Mouse (Mus musculus): ENCODE results near the gene Twf1. TPM values are rescaled to one million over a fixed set of nuclear protein-coding genes. Genes with fewer than 3 reads are reported as not detected.

Gene Twf1
- 95.7 and 97.7 TPM in 2 replicates for polyA plus RNA-seq (2016; fragmentation: Nextera tagmentation; extraction: Ambion mirVana)

DNA sequence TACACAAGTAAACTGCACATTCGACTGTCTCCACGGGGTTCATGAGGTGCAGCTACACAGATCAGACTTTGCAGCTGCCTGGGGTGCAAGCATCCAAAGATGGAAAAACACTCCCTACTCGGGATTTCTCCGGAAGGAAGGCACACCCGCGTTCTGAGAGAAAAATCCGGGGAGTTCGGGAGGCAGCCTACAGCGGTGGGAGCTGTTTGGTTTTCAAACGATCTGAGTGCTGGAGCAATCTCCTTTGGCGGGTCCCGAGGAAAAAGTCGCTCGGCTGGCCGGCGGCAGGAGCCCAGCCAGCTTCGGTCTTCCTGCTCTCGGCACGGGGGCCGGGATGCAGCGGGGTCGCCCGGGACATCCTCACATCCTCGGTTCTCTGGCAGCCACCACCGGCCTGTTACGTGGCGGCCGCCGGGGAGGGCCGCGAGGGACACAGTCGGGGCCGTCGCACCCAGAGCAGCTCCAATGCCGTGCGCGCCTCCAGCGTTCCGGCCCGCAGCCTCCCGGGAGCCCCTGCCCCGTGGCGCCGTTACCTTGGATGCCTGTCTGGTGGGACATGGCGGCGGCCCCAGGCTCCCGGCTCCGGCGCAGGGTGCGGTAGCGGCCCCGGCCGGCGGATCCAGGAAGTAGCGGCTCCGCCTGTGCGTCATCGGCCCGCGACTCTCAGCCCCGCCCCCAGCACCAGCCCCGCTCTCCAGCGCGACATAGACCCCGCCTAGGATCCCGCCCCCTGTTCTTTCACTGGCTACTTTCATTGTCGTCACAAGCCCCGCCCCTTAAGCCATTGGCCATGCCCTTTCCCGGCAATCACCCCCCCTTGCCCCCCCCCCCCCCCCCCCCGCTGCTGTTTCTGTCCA lies at the start of gene Twf1:
Gene Twf1 (minus strand): TSS at position 671 of the 857 bp plus-strand sequence.
- no peak within 1 kb of the TSS; the same call in 1 of the 2 replicates for H3K27ac ChIP-seq
- peak within 1 kb of the TSS; percentile 83 for H3K4me2 ChIP-seq (replicated peaks)
- peaks cover 5% of the 10 kb centered on the region; the same call in 1 of the 2 replicates for H3K4me1 ChIP-seq
- H3K36me3 ChIP-seq = peaks cover 13% of the 10 kb centered on the region
- WGBS = under 1% methylated on average over 68 of the region's 70 CpGs
- peak; percentile 99 for ATAC-seq (ENCODE audit: low FRiP score, low read depth)
- H3K4me3 ChIP-seq = peak within 1 kb of the TSS; percentile 87
- H3K9me3 ChIP-seq = no peaks in the 10 kb centered on the region
- peak within 1 kb of the TSS; percentile 90 for H3K9ac ChIP-seq
- H3K27me3 ChIP-seq (replicated peaks) = no peaks in the 10 kb centered on the region

DNA sequence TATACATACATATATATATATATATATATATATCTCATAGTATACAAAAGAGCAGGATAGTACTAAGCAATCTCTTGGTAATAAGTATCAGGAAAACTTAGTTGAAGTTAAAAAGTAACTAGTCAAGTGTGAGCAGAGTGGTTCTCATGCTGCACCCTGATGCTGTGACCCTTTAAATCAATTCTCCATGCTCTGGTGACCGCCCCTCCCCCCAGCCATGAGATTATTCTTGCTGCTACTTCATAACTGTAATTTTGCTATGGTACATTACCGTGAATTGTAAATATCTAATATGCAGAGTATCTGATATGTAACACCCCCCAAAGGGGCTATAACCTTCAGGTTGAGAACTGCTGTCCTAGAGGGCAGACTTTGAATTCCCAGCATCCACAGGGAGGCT lies 49.4 kb upstream of the Twf1 start:
- no peak overlapping the region for H3K9ac ChIP-seq
- no peak for ATAC-seq (ENCODE audit: low FRiP score, low read depth)
- no peak overlapping the region for H3K27ac ChIP-seq
- no peaks in the 10 kb centered on the region for H3K4me1 ChIP-seq
- WGBS = 79% methylated on average over 2 of the region's 2 CpGs
- no peak overlapping the region for H3K4me2 ChIP-seq (replicated peaks)
- no peaks in the 10 kb centered on the region for H3K9me3 ChIP-seq
- no peaks in the 10 kb centered on the region for H3K27me3 ChIP-seq (replicated peaks)
- no peaks in the 10 kb centered on the region for H3K36me3 ChIP-seq
- no peak overlapping the region for H3K4me3 ChIP-seq

DNA sequence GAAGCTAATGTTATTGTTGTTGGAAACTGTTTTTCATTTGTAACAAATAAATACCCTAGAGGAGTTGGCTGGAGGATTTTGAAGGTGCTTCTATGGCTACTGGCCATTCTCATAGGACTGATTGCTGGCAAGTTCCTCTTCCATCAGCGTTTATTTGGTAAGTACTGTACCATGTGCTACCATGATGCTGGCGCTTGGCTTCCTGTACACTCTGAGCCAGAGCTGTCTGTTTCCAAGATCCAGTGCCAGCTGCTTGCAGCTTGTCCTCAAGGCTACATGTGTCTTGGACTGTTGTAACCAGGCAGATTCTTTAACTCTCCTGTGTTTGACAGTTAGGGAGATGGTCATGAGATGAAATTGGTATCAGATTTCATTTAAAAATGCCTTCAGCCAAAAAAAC lies 48.5 kb upstream of the Twf1 start:
- Histone ChIP-seq H3K36me3 (no peaks in the 10 kb centered on the region), H3K4me1 (no peaks in the 10 kb centered on the region), H3K4me2 (replicated peaks) (no peak overlapping the region), H3K4me3 (no peak overlapping the region), H3K27ac (no peak overlapping the region), H3K27me3 (replicated peaks) (no peaks in the 10 kb centered on the region), H3K9me3 (no peaks in the 10 kb centered on the region), H3K9ac (no peak overlapping the region)
- WGBS = 90% methylated on average over 2 of the region's 2 CpGs
- no peak for ATAC-seq (ENCODE audit: low FRiP score, low read depth)

DNA sequence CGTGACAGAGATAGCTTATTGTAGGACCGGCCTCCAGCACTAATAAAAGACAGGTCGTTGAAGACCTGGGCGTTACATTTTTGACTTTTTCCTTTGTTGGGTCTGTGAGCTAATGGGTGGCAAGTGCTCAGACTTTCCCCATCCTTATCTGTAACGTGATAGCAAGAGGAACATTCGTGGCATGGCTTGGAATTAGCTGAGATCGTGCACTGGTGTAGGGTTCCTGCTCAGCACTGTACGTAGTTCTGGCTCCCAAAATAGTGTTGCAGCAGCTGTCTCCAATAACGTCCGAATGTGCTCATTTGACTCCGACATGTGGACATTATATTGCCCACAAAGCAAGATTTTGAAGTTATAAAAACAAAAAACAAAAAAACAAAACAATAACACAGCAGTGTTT lies 44.8 kb upstream of the Twf1 start:
- Histone ChIP-seq H3K9me3 (no peaks in the 10 kb centered on the region), H3K4me1 (no peaks in the 10 kb centered on the region), H3K27me3 (replicated peaks) (no peaks in the 10 kb centered on the region), H3K4me2 (replicated peaks) (no peak overlapping the region), H3K27ac (no peak overlapping the region), H3K36me3 (no peaks in the 10 kb centered on the region), H3K9ac (no peak overlapping the region), H3K4me3 (no peak overlapping the region)
- WGBS = 78% methylated on average over 11 of the region's 11 CpGs
- ATAC-seq (ENCODE audit: low FRiP score, low read depth) = no peak

DNA sequence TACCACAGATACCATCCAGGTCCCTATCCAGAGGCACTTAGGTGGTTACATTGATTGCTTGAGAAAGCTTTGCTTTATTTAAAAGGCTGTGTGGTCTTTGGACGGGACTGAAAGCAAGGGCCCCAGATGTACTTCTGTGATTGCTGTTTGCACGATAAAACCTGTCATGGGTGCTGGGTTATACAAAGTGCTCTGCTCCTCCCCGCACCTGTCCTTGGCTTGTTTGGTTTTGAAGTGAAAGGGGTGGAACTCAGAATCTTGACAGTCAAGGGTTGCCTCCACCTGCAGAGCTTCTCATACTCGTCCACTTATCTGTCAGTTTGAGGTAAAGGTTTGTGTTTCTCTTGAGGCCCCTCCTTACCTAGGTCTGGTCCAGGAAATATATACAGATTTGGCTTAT lies 40.9 kb upstream of the Twf1 start:
- 82% methylated on average over 4 of the region's 4 CpGs for WGBS
- H3K36me3 ChIP-seq = no peaks in the 10 kb centered on the region
- no peaks in the 10 kb centered on the region for H3K4me1 ChIP-seq
- peaks cover 5% of the 10 kb centered on the region; the same call in 1 of the 2 replicates for H3K27me3 ChIP-seq (replicated peaks)
- no peak for ATAC-seq (ENCODE audit: low FRiP score, low read depth)
- no peaks in the 10 kb centered on the region for H3K9me3 ChIP-seq
- no peak overlapping the region for H3K4me2 ChIP-seq (replicated peaks)
- no peak overlapping the region for H3K27ac ChIP-seq
- no peak overlapping the region for H3K4me3 ChIP-seq
- H3K9ac ChIP-seq = no peak overlapping the region

DNA sequence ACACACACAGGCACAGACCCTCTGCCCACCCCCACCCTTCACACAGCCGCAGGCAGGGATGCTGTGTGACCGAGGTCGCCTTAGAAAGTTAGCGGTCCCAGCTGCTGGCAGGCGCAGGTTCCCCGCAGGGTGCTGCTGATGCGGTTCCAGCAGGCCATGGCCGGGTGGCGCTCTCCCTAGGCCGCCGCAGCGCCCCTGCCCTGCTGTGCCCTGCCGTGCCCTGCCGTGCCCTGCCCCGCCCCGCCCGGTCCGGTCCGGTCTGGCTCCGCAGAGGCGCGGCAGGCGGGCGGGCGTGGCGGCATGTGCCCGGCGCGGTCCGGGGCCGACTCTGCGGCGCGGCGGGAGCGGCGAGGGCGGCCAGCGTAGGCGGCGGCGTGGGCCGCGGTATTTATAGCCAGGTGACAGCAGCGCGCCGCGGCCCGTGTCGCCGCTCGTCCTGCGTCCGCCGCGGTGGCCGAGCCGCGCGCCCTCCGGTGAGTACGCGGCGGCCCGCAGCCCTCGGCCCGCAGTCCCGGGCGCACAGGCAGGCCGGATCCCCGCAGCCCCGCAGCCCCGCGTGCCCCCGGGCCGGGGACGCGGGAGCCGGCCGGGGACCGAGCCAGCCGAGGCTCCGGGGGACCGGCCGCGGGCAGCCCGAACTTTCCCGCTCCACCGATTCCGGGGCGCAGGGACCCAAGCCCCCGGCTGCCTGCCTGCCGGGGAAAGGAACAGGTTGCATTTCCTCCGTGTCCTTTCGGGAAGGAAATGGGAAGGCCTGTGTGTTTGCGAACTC lies 39.3 kb upstream of the Twf1 start, which contains the start of gene Tmem117:
Gene Tmem117 (plus strand): TSS at position 403 of the 772 bp plus-strand sequence.
- WGBS = under 1% methylated on average over 79 of the region's 96 CpGs
- Histone ChIP-seq H3K4me2 (replicated peaks) (peak within 1 kb of the TSS; percentile 95), H3K27me3 (replicated peaks) (peaks cover 5% of the 10 kb centered on the region; the same call in 1 of the 2 replicates), H3K27ac (no peak within 1 kb of the TSS), H3K9ac (peak within 1 kb of the TSS; percentile 86), H3K4me3 (peak within 1 kb of the TSS; percentile 81), H3K36me3 (no peaks in the 10 kb centered on the region), H3K4me1 (no peaks in the 10 kb centered on the region), H3K9me3 (no peaks in the 10 kb centered on the region)
- ATAC-seq (ENCODE audit: low FRiP score, low read depth) = peak; percentile 89

DNA sequence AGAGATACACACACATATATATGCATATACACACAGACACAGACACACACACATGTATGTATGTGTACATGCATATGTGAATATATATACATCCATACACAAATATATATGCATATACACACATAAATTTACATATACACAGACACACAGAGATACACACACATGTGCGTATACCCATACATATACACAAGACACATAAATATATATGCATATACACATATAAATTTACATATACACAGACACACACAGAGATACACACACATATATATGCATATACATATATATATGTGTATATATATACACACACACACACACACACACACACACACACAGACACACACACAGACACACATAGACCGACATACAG lies 38.8 kb upstream of the Twf1 start:
- H3K36me3 ChIP-seq = no peaks in the 10 kb centered on the region
- peak overlapping the region; percentile 81 for H3K4me3 ChIP-seq
- ATAC-seq (ENCODE audit: low FRiP score, low read depth) = 0 out of 2 replicates have a peak, but pooled peaks have one; percentile 10
- peaks cover 5% of the 10 kb centered on the region; the same call in 1 of the 2 replicates for H3K27me3 ChIP-seq (replicated peaks)
- WGBS = 52% methylated on average over 2 of the region's 2 CpGs
- H3K27ac ChIP-seq = no peak overlapping the region
- H3K9ac ChIP-seq = peak overlapping the region; percentile 86
- no peaks in the 10 kb centered on the region for H3K4me1 ChIP-seq
- no peaks in the 10 kb centered on the region for H3K9me3 ChIP-seq
- peak overlapping the region; percentile 95 for H3K4me2 ChIP-seq (replicated peaks)

DNA sequence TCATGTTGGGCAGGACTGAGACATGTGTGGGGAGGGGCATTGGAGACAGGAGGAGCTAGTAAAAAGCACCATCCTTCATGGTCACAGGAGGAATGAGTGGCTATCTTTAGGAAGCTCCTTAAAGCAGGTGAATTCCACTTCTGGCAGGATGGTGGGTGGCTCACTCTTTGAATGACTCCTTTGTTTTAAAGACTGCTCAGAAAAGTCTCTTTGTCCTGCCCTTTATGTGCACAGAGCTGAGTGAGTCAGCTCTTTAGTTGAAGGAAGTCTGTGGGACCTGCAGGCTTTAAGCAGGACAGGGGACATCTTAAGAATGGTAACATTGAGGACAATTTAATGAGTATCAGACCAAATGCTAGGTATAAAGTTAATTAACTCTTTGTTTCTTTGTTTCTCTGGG lies 31.2 kb upstream of the Twf1 start:
- no peak overlapping the region for H3K4me2 ChIP-seq (replicated peaks)
- H3K9ac ChIP-seq = no peak overlapping the region
- ATAC-seq (ENCODE audit: low FRiP score, low read depth) = no peak
- no peak overlapping the region for H3K27ac ChIP-seq
- no peaks in the 10 kb centered on the region for H3K27me3 ChIP-seq (replicated peaks)
- H3K36me3 ChIP-seq = no peaks in the 10 kb centered on the region
- H3K4me1 ChIP-seq = no peaks in the 10 kb centered on the region
- H3K9me3 ChIP-seq = no peaks in the 10 kb centered on the region
- no peak overlapping the region for H3K4me3 ChIP-seq

DNA sequence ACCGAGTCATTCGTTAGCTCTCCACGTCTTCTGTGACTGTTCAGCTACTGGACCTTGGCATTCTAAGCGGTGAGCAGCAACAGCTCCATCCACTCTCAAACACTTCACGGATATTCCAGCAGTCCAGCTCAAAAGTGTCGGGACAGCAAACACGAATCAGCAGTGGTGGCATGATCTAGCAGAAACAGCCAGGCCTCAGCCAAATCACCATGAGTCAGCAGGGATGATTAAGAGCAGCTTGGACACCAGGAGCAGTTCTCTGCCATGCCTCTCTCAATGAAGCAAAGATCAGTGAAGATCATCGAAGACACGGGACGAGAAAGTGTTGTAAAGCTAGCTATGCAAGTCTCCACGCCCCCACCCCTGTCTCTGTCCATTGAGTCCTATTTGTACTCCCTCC lies 26.3 kb upstream of the Twf1 start:
- Histone ChIP-seq H3K9ac (no peak overlapping the region), H3K27ac (no peak overlapping the region), H3K36me3 (no peaks in the 10 kb centered on the region), H3K4me2 (replicated peaks) (no peak overlapping the region), H3K4me1 (no peaks in the 10 kb centered on the region), H3K27me3 (replicated peaks) (no peaks in the 10 kb centered on the region), H3K9me3 (no peaks in the 10 kb centered on the region), H3K4me3 (no peak overlapping the region)
- 92% methylated on average over 11 of the region's 11 CpGs for WGBS
- ATAC-seq (ENCODE audit: low FRiP score, low read depth) = no peak

DNA sequence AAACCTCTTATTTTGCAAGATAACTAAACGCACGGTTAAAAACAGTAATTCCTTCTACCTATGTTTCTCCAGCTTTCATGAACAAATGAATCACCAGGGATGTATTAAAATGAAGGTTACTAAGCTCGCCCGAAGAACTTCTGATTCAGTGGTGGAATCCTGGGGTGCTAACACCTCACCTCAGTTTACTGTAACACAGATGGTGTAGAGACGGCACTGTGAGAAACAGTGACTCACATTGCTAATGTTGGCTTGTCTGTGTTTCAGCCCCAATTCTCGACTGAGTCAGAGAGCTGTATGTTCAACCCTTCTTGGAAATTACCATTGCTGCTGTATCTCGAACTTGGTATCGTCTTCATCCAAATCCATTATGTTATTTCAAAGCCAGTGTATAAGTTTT lies 18.1 kb upstream of the Twf1 start:
- whole genome bisulfite sequencing = 91% methylated on average over 8 of the region's 8 CpGs
- Histone ChIP-seq H3K9ac (no peak overlapping the region), H3K9me3 (no peaks in the 10 kb centered on the region), H3K4me3 (no peak overlapping the region), H3K27me3 (replicated peaks) (no peaks in the 10 kb centered on the region), H3K36me3 (no peaks in the 10 kb centered on the region), H3K27ac (no peak overlapping the region), H3K4me1 (no peaks in the 10 kb centered on the region), H3K4me2 (replicated peaks) (no peak overlapping the region)
- ATAC-seq (ENCODE audit: low FRiP score, low read depth) = no peak

DNA sequence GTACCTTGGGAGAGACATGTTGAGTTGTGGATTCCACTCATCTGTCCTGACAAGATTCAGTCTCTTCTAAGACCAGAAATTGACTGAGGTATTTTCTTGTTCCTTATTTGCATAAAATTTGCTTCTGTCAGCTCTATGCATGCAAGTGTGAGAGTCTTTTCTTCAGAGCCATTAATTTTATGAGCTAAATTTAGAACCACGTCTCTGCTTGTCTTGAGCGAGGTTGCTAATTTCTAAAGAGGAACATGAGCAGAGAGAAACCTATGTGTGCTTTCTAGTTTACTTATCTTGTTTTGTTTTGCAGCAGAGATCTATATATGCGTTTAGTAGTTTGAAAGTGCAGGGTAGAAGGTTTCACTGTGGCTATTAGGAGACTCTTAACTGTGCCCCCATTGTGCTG lies 12.8 kb upstream of the Twf1 start:
- Histone ChIP-seq H3K27me3 (replicated peaks) (no peaks in the 10 kb centered on the region), H3K4me3 (no peak overlapping the region), H3K9ac (no peak overlapping the region), H3K4me2 (replicated peaks) (no peak overlapping the region), H3K9me3 (no peaks in the 10 kb centered on the region), H3K4me1 (no peaks in the 10 kb centered on the region), H3K36me3 (no peaks in the 10 kb centered on the region), H3K27ac (no peak overlapping the region)
- no peak for ATAC-seq (ENCODE audit: low FRiP score, low read depth)
- WGBS = 72% methylated on average over 3 of the region's 3 CpGs

DNA sequence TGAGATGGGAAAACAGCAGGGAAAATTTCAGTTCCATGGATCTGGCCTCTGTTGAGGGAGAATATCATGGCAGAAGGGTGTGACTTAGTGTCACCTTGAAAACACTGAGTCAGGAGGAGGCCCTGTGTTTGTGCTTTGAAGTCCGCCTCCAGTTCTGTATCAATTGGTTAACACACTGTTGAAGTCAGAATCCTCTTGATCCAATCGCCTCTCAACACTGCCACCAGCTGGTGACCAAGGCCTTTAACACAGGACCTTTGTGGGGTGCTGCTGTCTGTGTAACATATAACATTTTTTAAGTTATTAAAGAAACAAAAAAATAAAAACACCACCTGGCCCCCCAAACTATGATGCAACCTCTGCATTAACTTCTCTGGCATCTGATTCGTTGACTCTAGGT lies 11.7 kb upstream of the Twf1 start:
- 29% methylated on average over 3 of the region's 3 CpGs for WGBS
- Histone ChIP-seq H3K9ac (no peak overlapping the region), H3K4me3 (no peak overlapping the region), H3K9me3 (no peaks in the 10 kb centered on the region), H3K4me1 (no peaks in the 10 kb centered on the region), H3K27ac (no peak overlapping the region), H3K36me3 (no peaks in the 10 kb centered on the region), H3K27me3 (replicated peaks) (no peaks in the 10 kb centered on the region), H3K4me2 (replicated peaks) (no peak overlapping the region)
- no peak for ATAC-seq (ENCODE audit: low FRiP score, low read depth)
